Mouse (Mus musculus): ENCODE data around the gene Tox2. TPM values are rescaled to one million over a fixed set of nuclear protein-coding genes. Genes with fewer than 3 reads are reported as not detected.

The Tox2 gene
- polyA plus RNA-seq, 1 experiment from 2014 or later, result 1.8 TPM

DNA sequence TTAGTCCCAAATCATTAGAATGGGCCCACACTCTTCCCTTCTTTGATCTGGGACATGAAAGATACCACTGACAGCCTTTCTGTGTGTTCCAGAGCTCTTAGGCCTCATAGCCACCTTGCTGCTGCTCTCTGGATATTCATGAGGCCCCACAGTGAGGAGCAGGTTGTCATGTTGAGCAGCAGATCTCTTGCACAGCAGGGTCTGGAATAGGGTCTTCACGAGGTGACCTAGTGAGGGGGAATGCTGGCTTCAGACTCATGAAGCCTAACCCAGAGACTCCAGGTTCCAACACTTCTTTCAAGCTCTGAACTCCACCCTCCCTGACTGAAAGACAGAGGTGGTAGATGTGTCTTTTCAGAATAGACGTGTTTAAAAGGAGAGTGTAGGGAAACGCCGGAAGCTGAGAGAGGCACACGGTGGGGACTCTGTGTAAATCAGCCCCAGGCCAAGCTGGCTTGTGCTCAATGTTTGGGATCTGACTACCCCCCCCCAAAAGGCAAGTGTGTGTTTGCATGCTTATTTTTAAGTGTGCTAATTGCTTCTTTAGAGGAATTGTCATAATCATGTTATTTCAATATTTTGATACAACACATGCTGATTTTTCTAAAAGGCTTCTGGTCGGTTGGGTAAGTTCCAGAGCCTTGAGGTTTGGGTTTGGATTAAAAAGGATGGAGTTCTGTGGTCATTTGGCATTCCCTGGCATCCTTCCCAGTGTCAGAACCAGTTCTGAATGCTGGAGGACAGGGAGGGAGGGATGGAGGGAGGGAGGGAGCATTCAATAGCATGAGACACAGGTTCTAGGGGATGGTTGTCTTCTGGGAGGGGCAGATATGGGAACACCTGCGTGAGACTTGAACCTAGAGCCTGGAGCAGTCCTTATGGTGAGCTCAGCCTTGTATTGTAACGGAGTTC lies 68.9 kb downstream of the Tox2 start:
- Histone ChIP-seq H3K36me3 (ENCODE audit: insufficient read depth, low read length) (no peaks in the 10 kb centered on the region), H3K4me3 (ENCODE audit: low read length) (no peak overlapping the region), H3K9ac (replicated peaks; ENCODE audit: low read length) (no peak overlapping the region), H3K9me3 (ENCODE audit: low read length) (no peaks in the 10 kb centered on the region), H3K4me1 (ENCODE audit: insufficient read depth, low read length) (no peaks in the 10 kb centered on the region), H3K27ac (ENCODE audit: low read length) (no peak overlapping the region), H3K27me3 (ENCODE audit: insufficient read depth, low read length) (peaks cover 18% of the 10 kb centered on the region), H3K4me2 (replicated peaks; ENCODE audit: low read depth, low read length) (no peak overlapping the region)
- ATAC-seq (ENCODE audit: low FRiP score, low TSS enrichment), result no peak
- WGBS, result 65% methylated on average over 8 of the region's 8 CpGs

DNA sequence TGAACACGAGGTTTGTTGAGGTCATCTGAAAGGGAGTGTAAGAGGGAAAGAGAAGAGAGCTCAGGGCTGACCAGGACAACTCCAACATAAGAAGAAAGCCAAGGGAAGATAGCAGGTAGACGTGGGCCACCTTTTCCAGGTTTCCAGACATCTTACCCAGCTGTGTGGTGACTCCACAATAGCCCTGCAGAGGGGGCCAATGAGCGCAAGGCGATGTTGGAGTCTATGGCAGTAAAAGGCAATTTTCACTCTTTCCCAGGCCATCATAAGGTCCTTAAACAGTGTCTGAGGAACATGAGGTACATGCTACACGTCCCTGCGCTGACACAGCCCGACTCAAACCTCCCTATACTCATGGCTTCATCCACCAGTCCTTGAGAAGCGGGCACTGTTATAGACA lies 70.9 kb downstream of the Tox2 start:
- peaks cover 29% of the 10 kb centered on the region for H3K27me3 ChIP-seq (ENCODE audit: insufficient read depth, low read length)
- no peaks in the 10 kb centered on the region for H3K9me3 ChIP-seq (ENCODE audit: low read length)
- no peak overlapping the region for H3K27ac ChIP-seq (ENCODE audit: low read length)
- no peak overlapping the region for H3K4me2 ChIP-seq (replicated peaks; ENCODE audit: low read depth, low read length)
- no peak overlapping the region for H3K9ac ChIP-seq (replicated peaks; ENCODE audit: low read length)
- ATAC-seq (ENCODE audit: low FRiP score, low TSS enrichment), result no peak
- H3K4me1 ChIP-seq (ENCODE audit: insufficient read depth, low read length), result no peaks in the 10 kb centered on the region
- no peaks in the 10 kb centered on the region for H3K36me3 ChIP-seq (ENCODE audit: insufficient read depth, low read length)
- WGBS, result 87% methylated on average over 8 of the region's 8 CpGs
- H3K4me3 ChIP-seq (ENCODE audit: low read length), result no peak overlapping the region

DNA sequence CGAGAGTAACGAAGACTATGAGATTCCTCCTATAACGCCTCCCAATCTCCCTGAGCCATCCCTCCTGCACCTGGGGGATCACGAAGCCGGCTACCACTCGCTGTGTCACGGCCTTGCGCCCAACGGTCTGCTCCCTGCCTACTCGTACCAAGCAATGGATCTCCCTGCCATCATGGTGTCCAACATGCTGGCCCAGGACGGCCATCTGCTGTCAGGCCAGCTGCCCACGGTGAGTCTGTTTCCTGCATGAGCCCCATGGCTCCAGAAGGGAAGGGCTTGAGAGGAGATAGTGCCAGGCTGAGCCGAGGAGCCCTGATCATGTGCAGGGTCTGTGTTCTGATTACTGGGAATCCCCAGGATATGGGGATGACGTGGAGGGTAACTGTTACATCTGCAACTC lies 73.1 kb downstream of the Tox2 start:
- ATAC-seq (ENCODE audit: low FRiP score, low TSS enrichment), result no peak
- 88% methylated on average over 14 of the region's 14 CpGs for WGBS
- Histone ChIP-seq H3K9me3 (ENCODE audit: low read length) (no peaks in the 10 kb centered on the region), H3K4me2 (replicated peaks; ENCODE audit: low read depth, low read length) (no peak overlapping the region), H3K36me3 (ENCODE audit: insufficient read depth, low read length) (no peaks in the 10 kb centered on the region), H3K27ac (ENCODE audit: low read length) (no peak overlapping the region), H3K4me1 (ENCODE audit: insufficient read depth, low read length) (no peaks in the 10 kb centered on the region), H3K9ac (replicated peaks; ENCODE audit: low read length) (no peak overlapping the region), H3K27me3 (ENCODE audit: insufficient read depth, low read length) (peaks cover 42% of the 10 kb centered on the region), H3K4me3 (ENCODE audit: low read length) (no peak overlapping the region)

DNA sequence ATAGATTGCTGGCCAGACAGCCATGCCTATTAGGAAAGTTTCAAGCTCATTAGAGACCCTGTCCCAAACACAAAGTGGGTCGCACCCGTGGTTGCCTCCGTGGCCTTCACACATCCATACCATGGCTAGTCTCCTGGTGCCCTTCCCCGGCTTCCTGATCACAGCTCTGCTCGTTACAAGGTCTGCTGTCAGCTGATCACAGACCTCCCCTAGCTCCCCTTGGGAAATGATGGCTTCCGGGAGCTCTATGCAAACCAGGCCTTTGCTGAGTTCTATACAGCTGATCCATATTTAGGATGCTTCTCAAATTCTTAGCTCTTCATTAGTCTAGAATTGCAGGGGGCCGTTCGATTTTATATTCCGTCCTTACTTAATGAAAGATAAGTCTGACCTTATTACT lies 75.1 kb downstream of the Tox2 start:
- H3K9me3 ChIP-seq (ENCODE audit: low read length), result no peaks in the 10 kb centered on the region
- peaks cover 57% of the 10 kb centered on the region for H3K27me3 ChIP-seq (ENCODE audit: insufficient read depth, low read length)
- H3K4me3 ChIP-seq (ENCODE audit: low read length), result no peak overlapping the region
- no peak for ATAC-seq (ENCODE audit: low FRiP score, low TSS enrichment)
- no peaks in the 10 kb centered on the region for H3K36me3 ChIP-seq (ENCODE audit: insufficient read depth, low read length)
- WGBS, result 45% methylated on average over 9 of the region's 9 CpGs
- no peak overlapping the region for H3K27ac ChIP-seq (ENCODE audit: low read length)
- H3K9ac ChIP-seq (replicated peaks; ENCODE audit: low read length), result no peak overlapping the region
- no peaks in the 10 kb centered on the region for H3K4me1 ChIP-seq (ENCODE audit: insufficient read depth, low read length)
- H3K4me2 ChIP-seq (replicated peaks; ENCODE audit: low read depth, low read length), result no peak overlapping the region

DNA sequence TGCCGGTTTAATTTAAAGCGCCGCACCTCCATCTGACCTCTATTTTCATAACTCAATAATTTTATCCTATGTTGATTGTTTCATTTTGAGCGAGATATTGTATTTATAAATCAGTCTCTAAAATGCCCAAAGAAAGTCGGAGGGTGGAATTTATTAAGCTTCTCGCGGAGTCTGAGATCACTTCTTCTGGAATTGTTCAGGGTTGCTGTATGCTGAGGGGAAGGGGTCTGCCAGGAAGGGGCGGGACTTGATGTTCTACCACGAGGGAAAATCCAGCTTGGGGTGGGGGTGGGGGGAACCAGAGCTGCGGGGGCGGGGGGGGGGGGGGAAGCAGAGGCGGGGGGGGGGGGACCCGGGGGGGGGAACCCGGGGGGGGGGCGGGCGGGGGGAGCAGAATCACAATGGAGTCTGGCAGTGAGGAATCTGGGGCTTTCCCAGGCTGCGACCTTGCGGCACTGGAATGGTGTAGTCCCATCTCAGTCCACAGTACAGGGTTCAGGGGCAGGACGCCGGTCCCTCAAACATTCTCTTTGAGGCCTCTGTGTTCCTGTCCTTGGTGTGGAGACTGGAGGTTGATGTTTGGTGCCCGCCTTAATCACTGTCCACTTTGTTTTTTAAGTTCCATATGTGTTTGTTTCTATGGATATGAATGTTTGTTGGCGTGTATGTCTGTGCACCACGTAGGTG lies 77.9 kb downstream of the Tox2 start:
- Histone ChIP-seq H3K4me3 (ENCODE audit: low read length) (no peak overlapping the region), H3K4me1 (ENCODE audit: insufficient read depth, low read length) (peaks cover 6% of the 10 kb centered on the region), H3K9me3 (ENCODE audit: low read length) (no peaks in the 10 kb centered on the region), H3K27ac (ENCODE audit: low read length) (no peak overlapping the region), H3K36me3 (ENCODE audit: insufficient read depth, low read length) (no peaks in the 10 kb centered on the region), H3K9ac (replicated peaks; ENCODE audit: low read length) (no peak overlapping the region), H3K4me2 (replicated peaks; ENCODE audit: low read depth, low read length) (no peak overlapping the region), H3K27me3 (ENCODE audit: insufficient read depth, low read length) (peaks cover 69% of the 10 kb centered on the region)
- WGBS, result 69% methylated on average over 16 of the region's 23 CpGs
- no peak for ATAC-seq (ENCODE audit: low FRiP score, low TSS enrichment)

DNA sequence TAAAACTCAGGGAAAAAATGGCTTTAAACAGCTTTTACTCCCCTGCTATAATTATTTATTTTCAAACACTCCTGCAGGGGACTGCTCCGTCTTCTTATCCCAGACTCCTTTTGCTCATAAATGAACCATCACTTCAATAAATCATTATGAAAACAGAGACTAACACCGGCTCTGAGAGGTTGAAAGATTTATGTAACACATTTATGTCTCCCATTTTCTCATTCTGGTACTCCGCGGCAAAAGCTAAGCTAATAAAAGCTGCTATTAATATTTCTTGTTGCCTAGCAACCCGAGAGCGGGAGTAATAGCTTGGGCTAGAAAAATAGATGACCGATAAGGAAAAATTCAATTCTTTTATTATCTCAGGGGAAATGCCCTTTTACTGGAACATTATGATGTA lies 81.9 kb downstream of the Tox2 start:
- peak overlapping the region; percentile 27; the same call in 1 of the 2 replicates for H3K4me2 ChIP-seq (replicated peaks; ENCODE audit: low read depth, low read length)
- H3K36me3 ChIP-seq (ENCODE audit: insufficient read depth, low read length), result no peaks in the 10 kb centered on the region
- no peak overlapping the region for H3K4me3 ChIP-seq (ENCODE audit: low read length)
- no peaks in the 10 kb centered on the region for H3K9me3 ChIP-seq (ENCODE audit: low read length)
- no peak for ATAC-seq (ENCODE audit: low FRiP score, low TSS enrichment)
- WGBS, result 17% methylated on average over 7 of the region's 7 CpGs
- H3K9ac ChIP-seq (replicated peaks; ENCODE audit: low read length), result no peak overlapping the region
- H3K4me1 ChIP-seq (ENCODE audit: insufficient read depth, low read length), result peaks cover 19% of the 10 kb centered on the region
- no peak overlapping the region for H3K27ac ChIP-seq (ENCODE audit: low read length)
- peaks cover 72% of the 10 kb centered on the region for H3K27me3 ChIP-seq (ENCODE audit: insufficient read depth, low read length)

DNA sequence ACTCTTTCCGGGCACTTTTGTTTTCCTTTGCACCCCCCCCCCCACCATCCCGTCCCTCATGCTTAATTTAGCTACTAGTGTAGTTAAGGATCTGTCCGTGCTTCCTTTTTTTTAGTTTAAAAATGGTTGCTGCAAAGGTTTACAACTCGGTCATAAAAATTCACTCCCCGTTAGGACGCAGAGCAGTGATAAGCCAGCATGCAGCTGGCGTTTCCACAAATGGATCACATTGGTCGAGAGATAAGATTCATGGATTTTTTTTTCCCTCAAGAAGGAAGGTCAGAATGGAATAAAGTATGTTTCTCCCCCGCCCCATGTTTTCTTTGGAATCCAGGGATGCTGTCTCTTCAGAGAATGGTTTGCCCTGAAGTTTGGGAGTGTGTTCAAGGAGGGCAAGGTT lies 82.4 kb downstream of the Tox2 start:
- 17% methylated on average over 9 of the region's 9 CpGs for WGBS
- Histone ChIP-seq H3K27ac (ENCODE audit: low read length) (no peak overlapping the region), H3K4me3 (ENCODE audit: low read length) (no peak overlapping the region), H3K9me3 (ENCODE audit: low read length) (no peaks in the 10 kb centered on the region), H3K4me1 (ENCODE audit: insufficient read depth, low read length) (peaks cover 19% of the 10 kb centered on the region), H3K9ac (replicated peaks; ENCODE audit: low read length) (no peak overlapping the region), H3K27me3 (ENCODE audit: insufficient read depth, low read length) (peaks cover 72% of the 10 kb centered on the region), H3K36me3 (ENCODE audit: insufficient read depth, low read length) (no peaks in the 10 kb centered on the region), H3K4me2 (replicated peaks; ENCODE audit: low read depth, low read length) (peak overlapping the region; percentile 27)
- no peak for ATAC-seq (ENCODE audit: low FRiP score, low TSS enrichment)

DNA sequence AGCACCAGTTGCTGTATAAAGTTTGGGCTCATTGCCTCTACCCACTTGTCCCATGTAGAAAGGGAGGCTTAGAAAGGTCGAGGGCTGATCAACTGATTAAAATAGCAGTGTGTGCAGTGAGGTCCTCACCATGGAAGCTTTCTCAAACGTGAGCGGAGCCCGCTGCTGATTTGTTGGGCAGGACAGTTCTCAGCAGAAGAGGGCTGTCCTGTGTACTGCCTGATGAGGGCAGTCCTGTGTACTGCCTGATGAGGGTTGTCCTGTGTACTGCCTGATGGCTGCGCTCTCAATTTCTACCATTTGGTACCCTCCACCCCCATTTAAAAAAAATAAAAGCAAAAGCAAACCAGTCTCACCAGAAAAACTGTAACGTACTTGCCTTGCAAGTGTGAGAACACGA lies 82.8 kb downstream of the Tox2 start:
- Histone ChIP-seq H3K9ac (replicated peaks; ENCODE audit: low read length) (no peak overlapping the region), H3K4me1 (ENCODE audit: insufficient read depth, low read length) (peaks cover 19% of the 10 kb centered on the region), H3K36me3 (ENCODE audit: insufficient read depth, low read length) (no peaks in the 10 kb centered on the region), H3K27me3 (ENCODE audit: insufficient read depth, low read length) (peaks cover 77% of the 10 kb centered on the region), H3K4me3 (ENCODE audit: low read length) (no peak overlapping the region), H3K27ac (ENCODE audit: low read length) (no peak overlapping the region), H3K4me2 (replicated peaks; ENCODE audit: low read depth, low read length) (peak overlapping the region; percentile 27), H3K9me3 (ENCODE audit: low read length) (no peaks in the 10 kb centered on the region)
- 35% methylated on average over 7 of the region's 7 CpGs for WGBS
- no peak for ATAC-seq (ENCODE audit: low FRiP score, low TSS enrichment)

DNA sequence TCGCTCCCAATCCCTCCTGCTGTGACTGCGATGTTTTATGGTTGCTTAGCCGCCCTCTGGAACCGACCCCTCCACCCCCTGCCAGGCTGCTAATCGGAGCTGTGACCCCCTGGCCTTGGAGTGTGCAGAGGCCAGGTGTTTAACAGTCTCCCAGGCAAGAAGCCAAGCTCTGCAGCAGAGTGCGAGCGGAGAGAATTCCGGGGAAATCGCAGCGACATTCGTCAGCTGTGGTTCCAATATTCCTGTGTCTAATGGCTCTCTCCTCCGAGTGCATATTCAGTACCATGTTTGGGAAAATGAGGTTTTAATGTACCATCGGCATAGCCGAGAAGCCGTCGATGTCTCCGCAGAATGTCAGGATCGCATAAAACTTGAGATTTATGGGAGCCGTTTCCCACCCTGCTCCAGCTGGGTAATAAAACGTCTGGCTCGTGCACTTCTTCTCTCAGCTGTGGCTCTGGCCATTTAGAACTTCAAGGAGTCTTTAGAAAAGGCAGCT lies 86.0 kb downstream of the Tox2 start:
- H3K4me2 ChIP-seq (replicated peaks; ENCODE audit: low read depth, low read length), result peak overlapping the region; percentile 41
- peaks cover 19% of the 10 kb centered on the region for H3K4me1 ChIP-seq (ENCODE audit: insufficient read depth, low read length)
- H3K27ac ChIP-seq (ENCODE audit: low read length), result no peak overlapping the region
- H3K36me3 ChIP-seq (ENCODE audit: insufficient read depth, low read length), result no peaks in the 10 kb centered on the region
- no peak overlapping the region for H3K9ac ChIP-seq (replicated peaks; ENCODE audit: low read length)
- ATAC-seq (ENCODE audit: low FRiP score, low TSS enrichment), result peak; percentile 90
- peak overlapping the region; percentile 5; the same call in 1 of the 2 replicates for H3K4me3 ChIP-seq (ENCODE audit: low read length)
- H3K9me3 ChIP-seq (ENCODE audit: low read length), result no peaks in the 10 kb centered on the region
- H3K27me3 ChIP-seq (ENCODE audit: insufficient read depth, low read length), result peaks cover 79% of the 10 kb centered on the region
- WGBS, result under 1% methylated on average over 21 of the region's 21 CpGs
